Mouse (Mus musculus): ENCODE data around the gene Ctu1. TPM values are rescaled to one million over a fixed set of nuclear protein-coding genes. Genes with fewer than 3 reads are reported as not detected.
"Not testable (repeated sequence)": the region's sequence is repeated elsewhere in the genome, so short reads cannot be mapped to it uniquely, and the experiment has no call there.

The Ctu1 gene
- polyA plus RNA-seq, 1 experiment from 2014 or later = 10.5 TPM

DNA sequence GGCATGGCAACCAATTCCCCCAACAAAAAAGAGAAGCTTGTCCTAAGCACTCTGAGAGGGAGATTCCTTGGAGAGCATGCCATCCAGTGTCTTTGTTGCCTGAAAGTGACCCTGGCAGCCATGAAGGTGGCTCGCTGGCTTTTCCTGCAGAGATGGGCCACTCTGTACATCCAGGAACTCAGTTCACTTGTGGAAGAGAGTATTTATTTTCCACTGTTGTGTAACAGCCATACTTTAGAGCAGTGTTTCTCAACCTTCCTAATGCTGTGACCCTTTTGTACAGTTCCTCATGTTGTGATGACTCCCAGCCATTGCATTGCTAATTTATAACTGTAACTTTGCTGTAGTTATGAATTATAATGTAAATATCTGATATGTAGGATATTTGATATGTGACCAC, 34.7 kb upstream of the Ctu1 start:
- Histone ChIP-seq H3K4me2 (ENCODE audit: low read depth, low read length) (no peak overlapping the region), H3K9me3 (ENCODE audit: control insufficient read depth, low read length) (no peaks in the 10 kb centered on the region), H3K4me1 (ENCODE audit: control insufficient read depth, insufficient read depth, low read length) (no peaks in the 10 kb centered on the region), H3K27me3 (replicated peaks; ENCODE audit: control insufficient read depth, insufficient read depth, low read length) (no peaks in the 10 kb centered on the region), H3K36me3 (ENCODE audit: control insufficient read depth, insufficient read depth, low read length) (no peaks in the 10 kb centered on the region), H3K9ac (ENCODE audit: low read depth, low read length) (no peak overlapping the region), H3K27ac (replicated peaks; ENCODE audit: low read depth, low read length) (no peak overlapping the region), H3K4me3 (ENCODE audit: low read depth, low read length) (no peak overlapping the region)
- WGBS = 85% methylated on average over 1 of the region's 1 CpGs
- DNase-seq (ENCODE audit: low spot score) = no peak
- no peak for ATAC-seq (ENCODE audit: low read depth)

DNA sequence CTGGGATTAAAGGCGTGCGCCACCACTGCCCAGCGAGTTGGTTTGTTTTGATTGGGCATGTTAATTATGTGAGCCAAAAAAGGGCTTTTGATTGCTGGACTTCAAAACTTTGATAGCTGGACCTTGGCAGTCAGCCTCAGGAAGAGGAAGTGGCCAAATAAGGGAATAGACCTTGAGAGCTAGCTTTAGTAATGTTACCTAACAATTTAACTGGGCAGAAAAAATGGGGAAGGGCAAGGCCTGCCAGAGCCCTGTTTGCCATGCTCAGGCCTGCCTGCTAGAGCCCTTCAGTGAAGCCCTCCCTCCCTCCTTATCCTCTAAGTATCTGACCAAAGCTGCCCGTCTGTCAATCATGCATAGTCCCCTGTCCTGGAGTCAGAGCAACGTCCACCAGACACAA, 29.2 kb upstream of the Ctu1 start:
- no peak for DNase-seq (ENCODE audit: low spot score)
- no peak overlapping the region for H3K27ac ChIP-seq (replicated peaks; ENCODE audit: low read depth, low read length)
- no peak for ATAC-seq (ENCODE audit: low read depth)
- H3K27me3 ChIP-seq (replicated peaks; ENCODE audit: control insufficient read depth, insufficient read depth, low read length) = no peaks in the 10 kb centered on the region
- no peaks in the 10 kb centered on the region for H3K9me3 ChIP-seq (ENCODE audit: control insufficient read depth, low read length)
- H3K36me3 ChIP-seq (ENCODE audit: control insufficient read depth, insufficient read depth, low read length) = no peaks in the 10 kb centered on the region
- H3K4me2 ChIP-seq (ENCODE audit: low read depth, low read length) = no peak overlapping the region
- no peak overlapping the region for H3K4me3 ChIP-seq (ENCODE audit: low read depth, low read length)
- no peaks in the 10 kb centered on the region for H3K4me1 ChIP-seq (ENCODE audit: control insufficient read depth, insufficient read depth, low read length)
- WGBS = 82% methylated on average over 5 of the region's 5 CpGs
- no peak overlapping the region for H3K9ac ChIP-seq (ENCODE audit: low read depth, low read length)

DNA sequence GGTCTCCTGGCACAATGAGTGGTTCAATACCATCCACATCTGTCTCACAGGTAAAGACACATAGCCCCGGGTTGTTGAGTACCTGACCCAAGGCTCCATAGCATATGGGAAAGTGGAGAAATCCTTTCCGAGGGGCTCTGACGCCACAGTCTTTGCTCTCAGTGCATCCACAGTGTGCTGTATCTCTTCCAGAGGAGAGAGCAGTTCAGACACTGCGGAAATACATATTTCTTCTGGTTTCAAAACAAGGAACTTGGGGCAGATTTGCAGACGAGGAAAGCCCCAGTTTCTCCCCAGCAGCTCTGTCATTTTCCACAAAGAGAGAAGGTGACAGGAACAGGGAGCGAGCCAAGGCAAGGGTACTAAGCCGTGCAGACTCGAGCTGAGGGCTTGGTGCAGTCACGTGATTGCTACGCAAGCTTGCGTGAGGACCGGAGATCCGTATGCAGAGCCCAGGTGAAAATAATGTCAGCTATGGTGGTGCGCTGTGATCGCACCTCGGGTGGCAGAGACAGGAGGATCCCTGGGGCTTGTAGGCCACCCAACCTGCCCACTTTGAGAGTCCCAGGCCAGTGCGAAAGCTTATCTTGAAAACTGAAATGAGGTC, 28.7 kb upstream of the Ctu1 start:
- WGBS = 82% methylated on average over 17 of the region's 17 CpGs
- no peaks in the 10 kb centered on the region for H3K4me1 ChIP-seq (ENCODE audit: control insufficient read depth, insufficient read depth, low read length)
- H3K4me2 ChIP-seq (ENCODE audit: low read depth, low read length) = no peak overlapping the region
- no peak overlapping the region for H3K9ac ChIP-seq (ENCODE audit: low read depth, low read length)
- no peak overlapping the region for H3K4me3 ChIP-seq (ENCODE audit: low read depth, low read length)
- H3K36me3 ChIP-seq (ENCODE audit: control insufficient read depth, insufficient read depth, low read length) = no peaks in the 10 kb centered on the region
- no peaks in the 10 kb centered on the region for H3K27me3 ChIP-seq (replicated peaks; ENCODE audit: control insufficient read depth, insufficient read depth, low read length)
- DNase-seq (ENCODE audit: low spot score) = no peak
- no peak for ATAC-seq (ENCODE audit: low read depth)
- H3K9me3 ChIP-seq (ENCODE audit: control insufficient read depth, low read length) = no peaks in the 10 kb centered on the region
- no peak overlapping the region for H3K27ac ChIP-seq (replicated peaks; ENCODE audit: low read depth, low read length)

DNA sequence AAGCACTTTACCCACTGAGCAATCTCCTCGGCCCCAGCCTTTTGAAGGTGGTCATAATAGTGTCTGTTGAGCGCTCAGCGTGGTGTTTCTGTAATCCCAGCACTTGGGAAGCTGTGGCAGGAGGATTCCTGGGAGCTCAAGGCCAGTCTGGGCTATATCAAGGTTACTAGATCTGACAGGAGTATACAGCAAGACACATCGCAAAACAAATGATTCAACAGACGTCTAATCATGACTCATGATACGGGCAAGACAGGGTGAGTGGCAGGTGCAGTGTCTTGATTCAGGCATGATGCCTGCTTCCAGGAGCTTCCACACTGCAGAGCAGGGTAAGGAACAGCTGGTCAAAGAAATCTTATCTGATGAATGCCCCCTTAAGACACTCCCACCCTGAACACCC, 19.1 kb upstream of the Ctu1 start:
- Histone ChIP-seq H3K4me1 (ENCODE audit: control insufficient read depth, insufficient read depth, low read length) (no peaks in the 10 kb centered on the region), H3K9me3 (ENCODE audit: control insufficient read depth, low read length) (no peaks in the 10 kb centered on the region), H3K4me2 (ENCODE audit: low read depth, low read length) (no peak overlapping the region), H3K27ac (replicated peaks; ENCODE audit: low read depth, low read length) (no peak overlapping the region), H3K4me3 (ENCODE audit: low read depth, low read length) (no peak overlapping the region), H3K27me3 (replicated peaks; ENCODE audit: control insufficient read depth, insufficient read depth, low read length) (no peaks in the 10 kb centered on the region), H3K9ac (ENCODE audit: low read depth, low read length) (no peak overlapping the region), H3K36me3 (ENCODE audit: control insufficient read depth, insufficient read depth, low read length) (no peaks in the 10 kb centered on the region)
- 79% methylated on average over 6 of the region's 6 CpGs for WGBS
- DNase-seq (ENCODE audit: low spot score) (no peak), ATAC-seq (ENCODE audit: low read depth) (no peak)

DNA sequence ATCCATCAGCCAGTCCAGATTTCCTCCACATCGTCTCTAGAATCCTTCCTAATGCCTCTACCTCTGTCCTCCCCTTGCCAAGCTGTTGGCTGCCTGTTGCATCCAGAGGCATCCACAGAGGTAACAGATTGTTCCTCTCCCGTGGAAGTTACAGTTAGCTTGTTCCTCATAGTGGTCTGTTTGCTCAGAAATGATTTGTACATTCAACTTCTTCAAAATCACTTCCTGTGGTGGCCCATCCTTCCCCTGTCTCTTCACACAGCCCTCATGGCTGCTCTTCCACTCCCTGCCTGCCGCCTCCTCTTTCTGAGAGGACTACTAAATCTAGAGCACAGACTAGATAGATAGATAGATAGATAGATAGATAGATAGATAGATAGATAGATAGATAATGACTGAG, 17.3 kb upstream of the Ctu1 start:
- ATAC-seq (ENCODE audit: low read depth) = no peak
- Histone ChIP-seq H3K27ac (replicated peaks; ENCODE audit: low read depth, low read length) (no peak overlapping the region), H3K9me3 (ENCODE audit: control insufficient read depth, low read length) (no peaks in the 10 kb centered on the region), H3K9ac (ENCODE audit: low read depth, low read length) (no peak overlapping the region), H3K27me3 (replicated peaks; ENCODE audit: control insufficient read depth, insufficient read depth, low read length) (no peaks in the 10 kb centered on the region), H3K4me1 (ENCODE audit: control insufficient read depth, insufficient read depth, low read length) (no peaks in the 10 kb centered on the region), H3K4me3 (ENCODE audit: low read depth, low read length) (no peak overlapping the region), H3K36me3 (ENCODE audit: control insufficient read depth, insufficient read depth, low read length) (no peaks in the 10 kb centered on the region), H3K4me2 (ENCODE audit: low read depth, low read length) (no peak overlapping the region)
- 80% methylated on average over 3 of the region's 3 CpGs for WGBS
- DNase-seq (ENCODE audit: low spot score) = no peak

DNA sequence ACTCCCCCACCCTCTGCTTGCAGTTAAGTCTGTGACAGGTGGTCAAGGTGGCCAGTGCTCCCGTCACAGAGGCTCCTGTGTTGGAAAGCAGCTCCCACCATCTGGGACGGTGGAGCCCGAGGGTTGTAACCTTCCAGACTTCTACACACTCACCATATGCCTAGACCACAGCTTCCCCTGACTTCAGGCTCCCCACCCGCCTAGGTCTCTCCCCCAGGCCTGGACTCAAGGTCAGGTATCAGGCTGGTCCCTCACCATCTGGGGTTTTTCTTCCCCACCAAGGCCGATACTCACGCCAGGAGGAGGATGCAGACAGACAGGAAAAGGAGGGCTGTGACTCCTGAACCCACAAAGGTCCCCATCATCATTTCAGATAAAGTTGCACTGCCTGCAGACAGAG, 15.6 kb upstream of the Ctu1 start:
- WGBS = 65% methylated on average over 6 of the region's 6 CpGs

DNA sequence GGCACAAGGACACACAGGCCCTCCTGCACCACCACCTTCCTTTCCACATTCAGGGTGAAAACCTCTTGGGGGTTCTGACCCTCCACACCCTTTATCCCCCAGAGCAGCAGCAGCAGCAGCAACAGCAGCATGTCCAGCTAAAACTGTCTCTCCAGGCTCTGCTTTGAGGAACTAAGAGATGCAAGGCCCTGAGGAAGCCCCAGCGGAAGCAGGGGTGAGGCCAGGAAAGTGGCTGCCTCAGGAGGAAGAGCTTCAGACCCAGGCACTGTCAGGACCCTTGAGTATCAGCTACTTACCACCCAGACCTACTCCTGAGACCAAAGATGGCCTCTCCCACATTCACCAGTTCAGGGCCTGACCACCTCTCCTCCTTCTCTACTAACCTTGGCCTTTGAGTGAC, 11.8 kb upstream of the Ctu1 start, which contains the start of gene Siglece:
Siglece (minus strand) TSS at position 160 of the 400 bp plus-strand sequence.
- Histone ChIP-seq H3K27ac (replicated peaks; ENCODE audit: low read depth, low read length) (no peak within 1 kb of the TSS), H3K4me3 (ENCODE audit: low read depth, low read length) (no peak within 1 kb of the TSS), H3K9me3 (ENCODE audit: control insufficient read depth, low read length) (no peaks in the 10 kb centered on the region), H3K36me3 (ENCODE audit: control insufficient read depth, insufficient read depth, low read length) (no peaks in the 10 kb centered on the region), H3K4me1 (ENCODE audit: control insufficient read depth, insufficient read depth, low read length) (no peaks in the 10 kb centered on the region), H3K9ac (ENCODE audit: low read depth, low read length) (no peak within 1 kb of the TSS), H3K27me3 (replicated peaks; ENCODE audit: control insufficient read depth, insufficient read depth, low read length) (no peaks in the 10 kb centered on the region), H3K4me2 (ENCODE audit: low read depth, low read length) (no peak within 1 kb of the TSS)
- WGBS = 33% methylated on average over 1 of the region's 1 CpGs
- DNase-seq (ENCODE audit: low spot score) (no peak), ATAC-seq (ENCODE audit: low read depth) (no peak)

More for the DNA sequence above, 15.6 kb upstream of the Ctu1 start:
- Histone ChIP-seq H3K4me1 (ENCODE audit: control insufficient read depth, insufficient read depth, low read length) (no peaks in the 10 kb centered on the region), H3K4me2 (ENCODE audit: low read depth, low read length) (no peak overlapping the region), H3K4me3 (ENCODE audit: low read depth, low read length) (no peak overlapping the region), H3K36me3 (ENCODE audit: control insufficient read depth, insufficient read depth, low read length) (no peaks in the 10 kb centered on the region), H3K27ac (replicated peaks; ENCODE audit: low read depth, low read length) (no peak overlapping the region), H3K9ac (ENCODE audit: low read depth, low read length) (no peak overlapping the region), H3K27me3 (replicated peaks; ENCODE audit: control insufficient read depth, insufficient read depth, low read length) (no peaks in the 10 kb centered on the region), H3K9me3 (ENCODE audit: control insufficient read depth, low read length) (no peaks in the 10 kb centered on the region)
- no peak for DNase-seq (ENCODE audit: low spot score)
- ATAC-seq (ENCODE audit: low read depth) = no peak

DNA sequence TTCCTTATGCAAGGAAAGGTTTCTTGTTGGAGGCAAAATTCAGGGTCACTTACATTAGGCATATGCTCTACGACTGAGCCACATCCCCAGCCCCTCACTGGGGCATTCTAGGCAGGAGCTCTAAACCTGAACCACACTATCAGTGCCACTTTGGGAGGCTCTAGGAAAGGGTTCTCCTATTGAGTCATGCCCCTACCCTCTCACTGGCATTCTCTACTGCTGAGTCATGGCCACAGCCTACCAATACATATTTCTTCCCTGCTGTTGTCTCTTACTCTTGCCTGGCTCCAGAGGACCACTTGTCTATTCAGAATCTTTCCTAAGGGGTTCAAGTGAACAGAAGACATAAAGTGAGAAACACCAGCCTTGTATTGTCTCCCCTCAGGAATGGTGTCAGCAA, 9.0 kb upstream of the Ctu1 start:
- H3K9ac ChIP-seq (ENCODE audit: low read depth, low read length) = no peak overlapping the region
- WGBS = 79% methylated on average over 1 of the region's 1 CpGs
- H3K4me3 ChIP-seq (ENCODE audit: low read depth, low read length) = no peak overlapping the region
- DNase-seq (ENCODE audit: low spot score) (no peak), ATAC-seq (ENCODE audit: low read depth) (no peak)
- no peaks in the 10 kb centered on the region for H3K9me3 ChIP-seq (ENCODE audit: control insufficient read depth, low read length)
- no peaks in the 10 kb centered on the region for H3K36me3 ChIP-seq (ENCODE audit: control insufficient read depth, insufficient read depth, low read length)
- no peak overlapping the region for H3K27ac ChIP-seq (replicated peaks; ENCODE audit: low read depth, low read length)
- H3K27me3 ChIP-seq (replicated peaks; ENCODE audit: control insufficient read depth, insufficient read depth, low read length) = no peaks in the 10 kb centered on the region
- H3K4me1 ChIP-seq (ENCODE audit: control insufficient read depth, insufficient read depth, low read length) = no peaks in the 10 kb centered on the region
- no peak overlapping the region for H3K4me2 ChIP-seq (ENCODE audit: low read depth, low read length)

DNA sequence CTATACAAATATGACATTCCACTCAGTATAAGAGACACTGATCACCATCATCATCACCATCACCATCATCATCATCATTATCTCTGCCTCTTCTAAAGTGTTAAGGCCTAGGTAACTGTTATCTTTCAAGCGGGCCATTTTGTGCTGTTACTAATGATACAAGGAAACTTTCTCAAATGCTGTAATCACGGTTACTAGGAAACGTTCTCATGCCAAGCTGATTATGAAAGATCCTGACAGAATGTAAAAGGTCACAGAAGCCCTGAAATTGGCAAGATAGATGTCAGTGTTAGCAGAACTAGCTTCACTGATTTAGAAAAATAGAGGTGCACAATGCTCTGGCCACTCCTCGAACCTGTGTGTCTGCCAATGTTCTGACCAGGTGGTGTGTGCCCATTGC, 4.6 kb upstream of the Ctu1 start:
- not testable (repeated sequence) for H3K4me3 ChIP-seq (ENCODE audit: low read depth, low read length); H3K4me2 ChIP-seq (ENCODE audit: low read depth, low read length); H3K9ac ChIP-seq (ENCODE audit: low read depth, low read length); H3K27me3 ChIP-seq (replicated peaks; ENCODE audit: control insufficient read depth, insufficient read depth, low read length); H3K27ac ChIP-seq (replicated peaks; ENCODE audit: low read depth, low read length); DNase-seq (ENCODE audit: low spot score); H3K9me3 ChIP-seq (ENCODE audit: control insufficient read depth, low read length); H3K4me1 ChIP-seq (ENCODE audit: control insufficient read depth, insufficient read depth, low read length); ATAC-seq (ENCODE audit: low read depth); H3K36me3 ChIP-seq (ENCODE audit: control insufficient read depth, insufficient read depth, low read length)
- WGBS = 87% methylated on average over 4 of the region's 4 CpGs

Measured in embryonic facial prominence, embryonic 14.5 days (tissue).